Mouse (Mus musculus) G1E (cell line): ENCODE measurements around the gene Gtf3c5.

Experiments used
- CTCF ChIP-seq: IDR thresholded peaks from 2 replicates; pipeline ENCODE4 v1.5.1; 2012; ENCODE audit warnings: low read depth, low read length, inconsistent platforms, mixed read lengths
- GATA1 ChIP-seq: IDR thresholded peaks from 2 replicates; pipeline ENCODE4 v1.6.1; 2012; ENCODE audit warnings: borderline replicate concordance, low read length, inconsistent platforms, mixed read lengths
- POLR2AphosphoS5 ChIP-seq: IDR thresholded peaks from 2 replicates; pipeline ENCODE4 v1.6.1; 2012; ENCODE audit warnings: low read depth, low read length, inconsistent platforms; ENCODE audit not compliant: insufficient replicate concordance
- TAL1 ChIP-seq: conservative IDR thresholded peaks from 2 replicates; pipeline ENCODE4 v1.6.1; 2012; ENCODE audit warnings: low read depth, low read length, inconsistent platforms, mixed read lengths

DNA sequence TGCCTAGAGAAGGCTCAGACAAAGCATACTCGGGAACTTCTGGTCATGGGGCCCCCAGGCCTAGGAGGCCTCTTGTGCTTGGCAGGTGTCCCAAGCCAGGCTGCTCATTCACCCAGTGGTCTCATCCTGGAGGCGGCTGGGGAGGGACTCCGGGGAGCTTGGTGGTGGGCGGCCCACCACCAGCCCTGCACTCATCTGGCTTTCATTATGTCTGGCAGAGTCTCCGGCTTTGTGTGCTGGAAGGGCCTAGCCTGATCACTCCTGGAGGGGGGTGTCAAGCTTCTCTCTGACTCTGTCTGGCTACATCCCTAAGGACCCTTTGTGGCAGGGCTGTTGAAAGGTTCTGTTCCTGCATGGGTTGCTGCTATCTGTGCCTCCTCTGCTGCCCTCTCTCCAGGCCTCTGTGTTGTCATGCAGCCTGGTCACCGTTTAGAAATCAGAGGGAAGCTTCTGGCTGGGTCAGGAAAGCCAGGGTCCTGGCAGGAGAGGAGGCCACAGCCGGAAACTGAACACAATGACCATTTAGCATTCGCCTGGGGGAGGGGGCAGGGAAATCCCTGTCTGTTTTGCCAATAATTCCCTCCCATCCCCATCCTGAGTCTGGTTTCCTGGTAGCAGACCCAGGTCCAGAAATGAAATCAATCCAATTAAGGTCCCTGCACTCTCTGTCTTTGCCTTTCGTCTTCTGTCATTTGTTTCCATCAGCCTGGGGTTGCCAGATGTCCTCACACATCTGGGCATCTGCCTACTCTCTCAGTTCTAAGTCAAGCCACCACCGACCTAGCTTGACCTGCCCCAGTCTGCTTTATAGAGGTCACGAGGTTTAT lies 48.9 kb downstream of the Gtf3c5 start:
- TF ChIP-seq CTCF (no peak), TAL1 (no peak), POLR2AphosphoS5 (no peak), GATA1 (no peak)
